Mouse (Mus musculus) myocyte (in vitro differentiated cells): ENCODE data around the gene Uggt1. TPM values are rescaled to one million over a fixed set of nuclear protein-coding genes. Genes with fewer than 3 reads are reported as not detected.

Experiments used
- H3K27me3 ChIP-seq: one replicate; pipeline ENCODE4 v1.6.1; 2011; ENCODE audit not compliant: control insufficient read depth, insufficient read depth, insufficient read length
- H3K36me3 ChIP-seq: one replicate; pipeline ENCODE4 v1.6.1; 2011; ENCODE audit not compliant: control insufficient read depth, insufficient read depth
- H3K4me2 ChIP-seq: one replicate; pipeline ENCODE4 v1.6.1; 2011; ENCODE audit warnings: low read depth, control low read depth
- H3K4me3 ChIP-seq: one replicate; pipeline ENCODE4 v1.5.1; 2011; ENCODE audit warnings: mild to moderate bottlenecking, control low read depth, moderate library complexity
- H3K79me2 ChIP-seq: one replicate; pipeline ENCODE4 v1.6.1; 2011; ENCODE audit not compliant: control insufficient read depth, insufficient read depth
- H3ac ChIP-seq: one replicate; pipeline ENCODE4 v1.6.1; 2011; ENCODE audit not compliant: control insufficient read depth, insufficient read length
- CEBPB ChIP-seq: IDR thresholded peaks from 2 replicates; pipeline ENCODE4 v1.6.1; 2011; ENCODE audit warnings: mild to moderate bottlenecking, moderate library complexity; ENCODE audit not compliant: poor library complexity, insufficient read depth, severe bottlenecking
- E2F4 ChIP-seq: IDR thresholded peaks from one replicate; pipeline ENCODE4 v1.6.1; 2011; ENCODE audit warnings: mild to moderate bottlenecking, control low read depth, moderate library complexity; ENCODE audit not compliant: insufficient read depth
- MAX ChIP-seq: IDR thresholded peaks from one replicate; pipeline ENCODE4 v1.6.1; 2011; ENCODE audit warnings: low read depth, mild to moderate bottlenecking, control low read depth
- MYOD1 ChIP-seq, 3 experiments: IDR thresholded peaks; one replicate each; pipeline ENCODE4 v1.6.1; 2011; ENCODE audit warnings: control low read depth in 2 of 3, low read depth in 2 of 3, mild to moderate bottlenecking in 2 of 3, moderate library complexity in 1 of 3; ENCODE audit not compliant: insufficient read length in 2 of 3, control insufficient read depth in 1 of 3
- MYOG ChIP-seq, 3 experiments: IDR thresholded peaks; one replicate each; pipeline ENCODE4 v1.6.1; 2011; ENCODE audit warnings: control low read depth in 2 of 3, low read depth in 2 of 3, mild to moderate bottlenecking in 2 of 3; ENCODE audit not compliant: insufficient read length in 2 of 3, control insufficient read depth in 1 of 3, insufficient read depth in 1 of 3
- POLR2A ChIP-seq: IDR thresholded peaks from one replicate; pipeline ENCODE4 v1.6.1; 2011; ENCODE audit warnings: low read depth, mild to moderate bottlenecking, control low read depth, moderate library complexity; ENCODE audit not compliant: insufficient read length
- POLR2AphosphoS2 ChIP-seq: IDR thresholded peaks from one replicate; pipeline ENCODE4 v1.6.1; 2011; ENCODE audit warnings: low read depth, control low read depth; ENCODE audit not compliant: insufficient read length
- REST ChIP-seq: IDR thresholded peaks from one replicate; pipeline ENCODE4 v1.6.1; 2011; ENCODE audit warnings: mild to moderate bottlenecking, control low read depth, moderate library complexity; ENCODE audit not compliant: insufficient read depth, insufficient read length
- SRF ChIP-seq: IDR thresholded peaks from one replicate; pipeline ENCODE4 v1.6.1; 2011; ENCODE audit warnings: low read depth; ENCODE audit not compliant: control insufficient read depth, insufficient read length
- TCF12 ChIP-seq: IDR thresholded peaks from one replicate; pipeline ENCODE4 v1.6.1; 2011; ENCODE audit warnings: mild to moderate bottlenecking, control low read depth; ENCODE audit not compliant: poor library complexity, insufficient read depth, severe bottlenecking
- TCF3 ChIP-seq: IDR thresholded peaks from one replicate; pipeline ENCODE4 v1.6.1; 2011; ENCODE audit warnings: low read depth, control low read depth; ENCODE audit not compliant: insufficient read length
- USF1 ChIP-seq: IDR thresholded peaks from one replicate; pipeline ENCODE4 v1.6.1; 2011; ENCODE audit warnings: low read depth, mild to moderate bottlenecking, control low read depth, moderate library complexity
- polyA plus RNA-seq: library from polyadenylated mRNA; unstranded; fragments of >200 nt; fragmentation: generic; extraction: Trizol; gene quantifications from one replicate; pipeline ENCODE4 v1.2.1, GENCODE M21; 2012; ENCODE audit warnings: missing spikeins

The Uggt1 gene
- polyA plus RNA-seq, 1 experiment: 24.3 TPM

GRCm38 (mm10) chr1:36263833-36264488, 19.4 kb upstream of the Uggt1 start:
- TF ChIP-seq TCF3 (no peak), MAX (no peak), SRF (no peak), MYOG (IDR thresholded peaks at IDR 0.05; ENCODE audit: control insufficient read depth in 1 of 3, insufficient read depth in 1 of 3, insufficient read length in 2 of 3, low read depth in 2 of 3) (no peak), TCF12 (no peak), POLR2A (no peak), E2F4 (no peak), MYOD1 (IDR thresholded peaks at IDR 0.05; ENCODE audit: control insufficient read depth in 1 of 3, insufficient read length in 2 of 3, low read depth in 2 of 3) (no peak), CEBPB (no peak), REST (no peak), POLR2AphosphoS2 (no peak), USF1 (no peak)
- Histone ChIP-seq H3K79me2 (no peaks in the 10 kb centered on the region), H3K36me3 (no peaks in the 10 kb centered on the region), H3K27me3 (no peaks in the 10 kb centered on the region), H3K4me3 (no peak overlapping the region), H3K4me2 (no peak overlapping the region), H3ac (no peak overlapping the region)

DNA sequence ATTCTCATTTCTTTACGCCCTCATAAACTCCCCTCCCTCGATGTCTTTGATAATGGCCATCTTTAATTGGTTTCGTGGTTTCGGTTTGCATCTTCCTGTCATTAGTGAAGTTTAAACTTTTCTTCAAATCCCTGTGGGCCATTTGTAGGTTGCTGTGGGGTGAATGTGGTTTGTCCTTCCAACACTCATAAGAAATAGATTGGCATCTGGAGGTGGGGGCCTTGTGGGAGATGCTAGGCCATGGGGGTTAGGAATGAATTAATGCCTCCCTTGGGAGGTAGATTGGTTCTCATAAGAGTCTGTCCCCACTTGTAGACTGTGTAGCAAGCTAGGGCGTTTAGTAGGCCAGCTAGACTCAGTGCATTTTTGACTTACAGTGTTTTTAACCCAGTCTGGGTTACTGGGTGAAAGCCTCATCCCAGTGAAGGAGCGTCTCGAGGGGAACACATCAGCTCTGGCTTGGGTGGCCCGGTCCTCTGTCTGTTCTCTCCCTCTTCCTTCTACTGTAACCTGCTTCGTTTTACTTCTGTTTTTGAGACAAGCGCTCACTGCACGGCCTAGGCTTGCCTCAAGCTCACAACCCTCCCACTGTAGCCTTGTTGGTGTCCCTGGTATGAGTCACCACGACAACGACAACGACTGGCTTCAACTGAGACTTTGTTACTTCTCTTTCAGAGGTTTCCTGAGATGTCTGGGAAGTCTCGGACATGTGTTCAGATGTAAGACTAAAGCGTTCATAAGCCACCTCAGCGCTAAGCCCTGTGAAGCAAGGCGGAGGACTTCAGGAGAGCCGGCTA, 17.4 kb upstream of the Uggt1 start:
- H3K4me3 ChIP-seq: no peak overlapping the region
- H3K27me3 ChIP-seq: no peaks in the 10 kb centered on the region
- H3K4me2 ChIP-seq: peak overlapping the region; percentile 32
- no peaks in the 10 kb centered on the region for H3K79me2 ChIP-seq
- no peak overlapping the region for H3ac ChIP-seq
- H3K36me3 ChIP-seq: no peaks in the 10 kb centered on the region
- TF ChIP-seq REST (no peak), POLR2A (no peak), TCF3 (no peak), MYOD1 (IDR thresholded peaks at IDR 0.05; ENCODE audit: control insufficient read depth in 1 of 3, insufficient read length in 2 of 3, low read depth in 2 of 3) (no peak), USF1 (no peak), POLR2AphosphoS2 (no peak), CEBPB (no peak), SRF (no peak), E2F4 (no peak), MAX (no peak), MYOG (IDR thresholded peaks at IDR 0.05; ENCODE audit: control insufficient read depth in 1 of 3, insufficient read depth in 1 of 3, insufficient read length in 2 of 3, low read depth in 2 of 3) (no peak), TCF12 (no peak)

GRCm38 (mm10) chr1:36260418-36260817, 15.9 kb upstream of the Uggt1 start:
- Histone ChIP-seq H3K4me3 (no peak overlapping the region), H3K36me3 (no peaks in the 10 kb centered on the region), H3K4me2 (no peak overlapping the region), H3K79me2 (no peaks in the 10 kb centered on the region), H3ac (no peak overlapping the region), H3K27me3 (no peaks in the 10 kb centered on the region)
- TF ChIP-seq MAX (no peak), USF1 (no peak)

GRCm38 (mm10) chr1:36259281-36259680, 14.8 kb upstream of the Uggt1 start:
- no peak overlapping the region for H3ac ChIP-seq
- H3K4me2 ChIP-seq: no peak overlapping the region
- H3K79me2 ChIP-seq: no peaks in the 10 kb centered on the region
- H3K36me3 ChIP-seq: no peaks in the 10 kb centered on the region
- no peaks in the 10 kb centered on the region for H3K27me3 ChIP-seq
- no peak for TF ChIP-seq E2F4
- TF ChIP-seq SRF: no peak
- no peak for TF ChIP-seq CEBPB
- no peak for TF ChIP-seq MYOG (IDR thresholded peaks at IDR 0.05; ENCODE audit: control insufficient read depth in 1 of 3, insufficient read depth in 1 of 3, insufficient read length in 2 of 3, low read depth in 2 of 3)
- TF ChIP-seq MYOD1 (IDR thresholded peaks at IDR 0.05; ENCODE audit: control insufficient read depth in 1 of 3, insufficient read length in 2 of 3, low read depth in 2 of 3): no peak
- no peak for TF ChIP-seq POLR2A
- H3K4me3 ChIP-seq: no peak overlapping the region

GRCm38 (mm10) chr1:36258631-36259030, 14.1 kb upstream of the Uggt1 start:
- Histone ChIP-seq H3K4me2 (no peak overlapping the region), H3K27me3 (no peaks in the 10 kb centered on the region), H3K4me3 (no peak overlapping the region), H3ac (no peak overlapping the region), H3K79me2 (no peaks in the 10 kb centered on the region), H3K36me3 (no peaks in the 10 kb centered on the region)
- TF ChIP-seq USF1 (no peak), SRF (no peak), TCF3 (no peak), MYOG (IDR thresholded peaks at IDR 0.05; ENCODE audit: control insufficient read depth in 1 of 3, insufficient read depth in 1 of 3, insufficient read length in 2 of 3, low read depth in 2 of 3) (no peak), E2F4 (no peak), CEBPB (no peak), REST (no peak), MYOD1 (IDR thresholded peaks at IDR 0.05; ENCODE audit: control insufficient read depth in 1 of 3, insufficient read length in 2 of 3, low read depth in 2 of 3) (no peak), MAX (no peak)
